Mouse (Mus musculus) left cerebral cortex, postnatal 14 days (tissue): ENCODE data around the gene Snai1. TPM values are rescaled to one million over a fixed set of nuclear protein-coding genes. Genes with fewer than 3 reads are reported as not detected.
A peak's percentile ranks its signal among the peaks of the same experiment; 100 is the strongest.

ENCODE experiments used
- DNase-seq, 2 experiments: peaks; one replicate each; pipeline ENCODE4 v3.0.0; 2021 to 2022; ENCODE audit warnings: low spot score in 2 of 2, mixed read lengths in 1 of 2
- intact Hi-C: fragments of 180-260 bp; cut with DNase I; formaldehyde crosslinking; loops from one replicate; pipeline ENCODE4 v1.15.1; 2025
- total RNA-seq, 2 experiments: library from RNA; stranded (reverse); gene quantifications; 2 replicates each; pipeline ENCODE4 v1.2.3; 2021

Gene Snai1
- total RNA-seq, 2 experiments from 2014 or later = 0.86 to 0.95 TPM

GRCm38 (mm10) chr2:167514641-167515040, 23.4 kb upstream of the Snai1 start:
- intact Hi-C loops = no loop called here
- DNase-seq = no peak

DNA sequence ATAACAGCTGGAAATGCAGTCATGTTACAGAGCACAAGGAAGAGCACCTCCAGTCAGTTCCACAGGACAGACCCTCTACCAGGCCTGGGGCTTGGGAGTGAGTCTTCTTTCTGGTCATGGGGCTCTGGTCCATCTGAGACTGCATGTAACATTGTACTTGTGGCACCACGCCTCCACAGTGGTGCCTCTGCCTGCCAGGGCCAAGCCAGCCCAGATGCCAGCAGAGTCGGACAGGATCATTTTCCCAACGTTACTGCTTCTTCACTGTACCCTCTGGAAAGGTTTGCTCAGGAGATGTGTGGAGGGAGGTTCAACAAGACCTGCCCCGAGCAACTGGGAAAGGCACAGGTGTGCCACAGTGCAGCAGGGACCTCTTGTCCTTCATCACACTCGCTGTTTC, 22.3 kb upstream of the Snai1 start:
- intact Hi-C loops = no loop called here
- DNase-seq = no peak

DNA sequence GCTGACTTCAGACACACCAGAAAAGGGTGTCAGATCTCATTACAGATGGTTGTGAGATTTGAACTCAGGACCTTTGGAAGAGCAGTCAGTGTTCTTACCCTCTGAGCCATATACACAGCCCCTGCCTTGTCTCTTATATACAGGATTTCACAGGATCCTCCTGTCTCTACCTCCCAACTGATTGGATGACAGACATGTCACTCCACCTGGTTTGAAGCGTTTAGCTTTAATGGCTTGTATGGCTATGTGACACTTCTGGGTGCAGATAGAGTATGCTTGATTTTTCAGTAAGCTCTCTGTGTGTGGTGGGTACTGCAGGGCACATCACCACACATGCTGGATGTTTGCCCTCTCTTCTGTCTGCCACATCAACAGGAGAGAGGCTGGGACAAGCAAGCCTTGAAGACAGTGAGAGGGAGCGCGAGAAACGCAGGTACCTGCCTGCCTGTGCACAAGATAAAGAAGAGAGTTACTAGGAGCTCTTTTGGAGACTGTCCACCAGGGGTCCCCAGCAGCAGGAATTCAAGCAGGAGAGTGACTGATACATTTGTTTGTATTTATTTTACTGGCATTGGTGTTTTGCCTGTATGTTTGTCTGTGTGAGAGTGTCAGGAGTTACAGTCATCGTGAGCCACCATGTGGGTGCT, 18.3 kb upstream of the Snai1 start:
- intact Hi-C loops = no loop called here
- DNase-seq = no peak

GRCm38 (mm10) chr2:167528278-167528677, 9.7 kb upstream of the Snai1 start:
- intact Hi-C loops = no loop called here
- peak; percentile 33 to 52 for DNase-seq

- no peak for DNase-seq
- intact Hi-C loops = loop anchor here (5.0 kb wide), 1 partner anchor 147 kb away; no protein-coding TSS in a partner anchor
These were observed 8.0 kb upstream of the Snai1 start for GRCm38 (mm10) chr2:167529935-167530513.

- DNase-seq = no peak
- intact Hi-C loops = loop anchor here (5.0 kb wide), 1 partner anchor 147 kb away; no protein-coding TSS in a partner anchor
These were observed 7.5 kb upstream of the Snai1 start for GRCm38 (mm10) chr2:167530536-167530935.

DNA sequence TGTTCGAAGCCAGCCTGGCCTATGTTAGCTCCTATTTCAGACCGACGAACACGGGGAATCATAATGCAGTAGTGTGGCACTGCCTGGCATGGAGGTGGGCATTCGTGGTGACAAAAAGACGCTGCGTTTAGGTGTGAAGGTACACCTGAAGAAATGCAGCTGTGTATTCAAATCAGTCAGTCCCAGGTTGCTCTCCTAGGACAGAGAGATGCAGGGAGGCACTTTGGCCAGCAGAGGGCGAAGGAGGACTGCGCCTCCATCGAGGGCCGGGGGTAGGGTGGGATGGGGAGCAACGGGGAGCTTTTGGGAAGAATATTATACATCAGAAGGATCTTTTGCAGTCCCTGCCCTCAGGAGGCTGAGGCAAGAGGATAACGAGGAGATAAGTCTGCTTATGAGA, 5.9 kb upstream of the Snai1 start:
- intact Hi-C loops = loop anchor here (5.0 kb wide), 1 partner anchor 145 kb away; no protein-coding TSS in a partner anchor
- peak in 1 of 2 experiments; percentile 47 for DNase-seq

GRCm38 (mm10) chr2:167533880-167534279, 4.1 kb upstream of the Snai1 start:
- no peak for DNase-seq

DNA sequence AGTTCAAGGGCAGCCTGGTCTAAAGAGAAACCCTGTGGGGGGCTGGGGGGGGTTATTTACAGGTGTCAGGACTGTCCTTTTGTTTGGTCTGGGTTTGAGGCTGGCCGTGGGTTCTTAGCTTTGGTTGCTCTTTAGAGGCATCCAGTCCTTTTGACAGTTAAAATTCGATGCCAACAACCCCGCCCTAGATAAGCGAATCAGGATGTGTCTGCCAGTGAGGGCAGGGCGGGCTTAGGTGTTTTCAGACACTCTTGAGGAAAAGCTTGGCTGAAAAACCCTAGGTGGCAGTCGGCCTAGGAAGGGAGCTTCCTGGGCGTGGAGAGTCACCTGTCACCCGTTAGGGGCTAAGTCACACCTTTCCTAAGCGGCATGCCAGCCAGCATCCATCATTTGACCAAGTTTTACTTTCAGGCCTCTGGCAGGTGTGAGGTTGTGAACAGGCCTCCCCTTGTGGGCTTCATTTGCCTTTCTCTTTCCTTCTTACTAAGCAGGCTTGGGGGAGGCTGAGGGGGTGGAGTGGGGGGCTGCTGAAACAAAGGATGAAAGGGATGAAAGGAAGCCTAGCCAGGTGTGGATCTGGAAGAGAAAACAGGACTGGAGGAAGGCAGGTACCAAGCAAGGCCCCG, 1.6 kb upstream of the Snai1 start:
- no peak for DNase-seq
- intact Hi-C loops = no loop called here

More at GRCm38 (mm10) chr2:167533880-167534279, 4.1 kb upstream of the Snai1 start:
- intact Hi-C loops = loop anchor here (5.0 kb wide), 1 partner anchor 143 kb away; no protein-coding TSS in a partner anchor

- intact Hi-C loops = no loop called here
- no peak for DNase-seq
These were observed 794 bp downstream of the Snai1 start for GRCm38 (mm10) chr2:167538671-167539306.

DNA sequence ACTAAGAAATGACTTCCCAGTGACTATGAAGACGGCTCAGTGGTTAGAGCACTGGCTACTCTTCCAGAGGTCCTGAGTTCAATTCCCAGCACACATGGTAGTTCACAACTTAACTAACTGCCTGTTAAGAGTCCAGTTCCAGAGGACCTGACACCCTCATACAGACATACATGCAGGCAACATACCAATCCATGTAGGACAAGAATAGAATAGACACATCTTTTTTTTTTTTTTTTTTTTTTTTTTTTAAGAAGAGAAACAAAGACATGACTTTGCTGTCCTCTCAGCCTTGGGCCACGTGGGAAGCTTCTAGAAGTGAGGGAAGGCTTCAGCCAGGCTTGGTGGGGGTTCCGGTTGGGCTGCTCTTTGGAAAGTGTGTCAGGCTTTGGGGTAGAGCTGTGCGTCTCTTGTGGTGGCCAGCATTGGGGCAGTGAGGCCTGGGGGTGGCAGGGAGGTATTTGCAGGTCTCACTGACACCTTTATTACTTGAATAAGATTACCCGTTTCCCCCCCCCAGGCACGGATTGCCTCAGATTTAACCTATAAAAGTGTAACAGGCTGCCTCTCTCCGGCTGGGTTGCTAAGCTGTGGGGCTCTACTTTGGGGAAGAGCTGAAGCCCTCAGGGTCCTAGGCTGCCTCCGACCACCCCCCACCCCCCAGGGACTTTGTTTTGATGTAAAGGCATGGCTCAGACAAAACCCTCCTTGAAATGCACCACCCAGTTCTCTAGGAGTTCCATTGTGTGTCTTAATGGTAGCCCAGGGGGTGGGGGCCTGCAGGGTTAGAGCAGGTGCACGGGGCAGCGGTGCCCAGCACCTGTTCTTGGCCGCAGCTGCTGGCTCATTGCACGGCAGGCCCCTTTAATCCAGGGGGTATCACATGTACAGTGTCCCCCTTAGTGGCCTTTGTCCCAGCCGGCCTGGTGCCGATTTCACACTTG, 1.8 kb downstream of the Snai1 start:
- no peak for DNase-seq
- intact Hi-C loops = no loop called here

DNA sequence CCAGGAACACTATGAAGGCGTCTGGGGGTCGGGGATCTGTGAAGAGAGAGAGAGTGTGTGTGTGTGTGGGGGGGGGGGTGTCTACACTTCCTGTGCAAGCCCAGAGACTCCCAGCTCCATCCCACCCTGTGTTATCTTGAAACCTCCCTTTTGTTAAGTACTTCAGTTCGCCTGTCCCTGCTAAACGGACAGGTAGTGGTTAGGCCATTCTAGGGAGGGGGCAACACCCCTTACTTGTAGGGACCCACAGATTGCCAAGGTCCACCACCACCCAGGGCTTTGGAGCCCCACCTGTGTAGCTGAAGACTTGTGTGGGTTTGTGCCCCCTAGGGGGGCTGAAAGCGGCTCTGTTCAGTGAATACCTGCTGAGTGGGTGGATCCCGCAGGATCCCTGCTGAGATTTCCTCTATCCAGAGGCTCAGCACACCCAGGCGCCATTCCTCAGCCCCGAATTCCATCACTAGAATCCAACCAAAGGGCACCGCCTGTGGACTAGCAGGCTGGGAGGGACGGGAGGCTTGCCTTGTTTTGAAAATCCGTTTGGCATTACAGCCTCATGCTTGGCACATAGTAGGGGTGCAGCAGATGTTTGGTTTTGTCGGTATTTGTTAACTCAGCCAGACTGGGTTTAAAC, 2.6 kb downstream of the Snai1 start:
- intact Hi-C loops = no loop called here
- no peak for DNase-seq

DNA sequence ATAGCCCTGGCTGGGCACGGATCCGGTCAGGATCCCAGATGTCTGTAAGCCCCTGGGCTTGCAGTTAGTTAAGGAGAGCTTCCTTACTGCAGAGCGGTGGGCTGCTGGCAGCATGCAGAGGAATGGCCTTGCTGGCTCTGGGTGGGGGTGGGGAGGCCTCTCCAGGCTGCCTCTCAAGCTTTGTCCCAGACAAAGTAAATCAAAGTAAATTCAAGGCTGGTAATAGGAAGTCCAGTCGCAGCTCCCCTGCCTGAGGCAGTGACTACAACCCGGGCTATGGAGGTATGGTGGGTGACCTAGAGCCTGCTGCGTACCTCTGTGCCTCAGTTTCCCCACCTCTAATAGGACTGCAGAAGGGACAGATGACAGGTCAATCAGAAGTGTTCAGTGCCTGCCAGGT, 3.3 kb downstream of the Snai1 start:
- intact Hi-C loops = no loop called here
- no peak for DNase-seq

GRCm38 (mm10) chr2:167541761-167542160, 3.8 kb downstream of the Snai1 start:
- DNase-seq = no peak
- intact Hi-C loops = no loop called here

GRCm38 (mm10) chr2:167542361-167542760, 4.4 kb downstream of the Snai1 start:
- no peak for DNase-seq
- intact Hi-C loops = no loop called here

DNA sequence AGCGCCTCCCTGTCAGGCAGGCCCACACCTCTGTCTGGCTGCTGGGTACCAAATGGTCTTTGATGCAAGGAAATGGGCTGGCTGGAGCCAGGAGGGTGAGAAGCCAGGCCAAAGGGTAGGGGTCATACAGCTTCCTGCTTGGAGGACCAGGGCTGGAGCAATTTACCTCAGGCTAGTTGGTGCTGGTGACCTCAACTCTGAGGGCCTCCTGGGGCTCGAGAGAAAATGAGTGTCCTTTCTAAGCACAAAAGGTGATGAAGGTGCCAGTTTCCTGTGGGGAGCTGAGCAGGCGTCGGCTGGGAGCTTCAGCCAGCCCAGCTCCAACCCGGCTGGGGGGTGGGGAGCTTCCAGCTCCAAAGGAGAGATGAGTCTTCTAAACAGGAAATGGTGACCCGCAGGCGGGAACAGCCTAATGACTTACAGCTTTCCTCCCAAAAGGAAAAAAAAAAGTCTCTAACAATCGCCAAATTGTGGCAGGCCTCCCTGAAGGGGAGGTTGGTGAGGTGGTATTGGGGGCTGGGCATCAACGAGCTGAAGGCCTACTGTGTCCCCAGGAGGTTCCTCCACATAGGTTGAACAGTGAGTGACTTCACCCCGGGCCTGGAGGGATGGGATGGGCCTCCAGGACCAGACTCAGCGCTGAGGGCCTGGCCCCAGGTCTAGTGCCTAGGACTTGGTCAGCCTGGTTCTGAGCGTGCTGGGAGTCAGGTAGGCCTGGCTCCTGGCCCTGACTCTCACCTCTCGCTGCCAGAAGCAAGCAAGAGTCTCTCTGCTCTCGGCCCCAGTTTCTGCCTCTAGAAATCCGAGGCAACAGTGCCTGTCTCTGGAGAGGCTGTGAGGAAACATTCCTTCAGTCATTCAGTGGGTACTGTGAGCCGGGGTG, 5.4 kb downstream of the Snai1 start:
- DNase-seq = no peak
- intact Hi-C loops = no loop called here

DNA sequence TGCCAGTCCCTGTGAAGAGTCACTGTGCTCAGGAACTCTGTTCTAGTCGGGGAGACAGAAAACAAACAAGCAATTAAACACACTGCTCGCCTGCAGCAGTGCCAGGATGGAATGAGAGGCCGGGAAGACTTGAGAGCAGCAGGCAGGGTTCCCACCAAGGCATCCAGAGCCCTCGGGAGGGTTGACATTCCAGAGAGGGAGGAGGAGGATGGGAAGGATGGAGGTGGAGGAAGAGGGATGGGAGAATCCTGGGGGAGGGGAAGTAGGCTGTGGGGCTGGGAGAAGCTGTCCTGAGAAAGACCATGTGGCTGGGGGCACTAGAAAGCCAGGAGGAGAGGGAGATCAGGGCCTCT, 6.0 kb downstream of the Snai1 start:
- peak in 1 of 2 experiments; percentile 42 for DNase-seq
- intact Hi-C loops = no loop called here

GRCm38 (mm10) chr2:167544456-167544855, 6.5 kb downstream of the Snai1 start:
- no peak for DNase-seq
- intact Hi-C loops = no loop called here
